Mouse (Mus musculus) heart, embryonic 13.5 days (tissue): ENCODE data around the gene Swap70. TPM values are rescaled to one million over a fixed set of nuclear protein-coding genes. Genes with fewer than 3 reads are reported as not detected.

Source experiments
- ATAC-seq: fragments of 200-750 bp; cut with Nextera tagmentation; 2 replicates; pipeline ENCODE4 v1.8.0; 2017; ENCODE audit warnings: moderate TSS enrichment; ENCODE audit not compliant: insufficient number of reproducible peaks, low FRiP score, low TSS enrichment; ENCODE audit errors: extremely low read depth
- H3K27ac ChIP-seq: fragments of 300-500 bp; sonication (generic); replicated peaks from 2 replicates; pipeline ENCODE4 v1.5.1; 2015; ENCODE audit warnings: moderate library complexity, mild to moderate bottlenecking, inconsistent platforms
- H3K27me3 ChIP-seq: fragments of 300-500 bp; sonication (generic); replicated peaks from 2 replicates; pipeline ENCODE4 v1.6.1; 2015; ENCODE audit warnings: mild to moderate bottlenecking, inconsistent platforms
- H3K36me3 ChIP-seq: fragments of 300-500 bp; sonication (generic); 2 replicates; pipeline ENCODE4 v1.6.1; 2015; ENCODE audit warnings: mild to moderate bottlenecking, inconsistent platforms
- H3K4me1 ChIP-seq: fragments of 300-500 bp; sonication (generic); 2 replicates; pipeline ENCODE4 v1.6.1; 2015; ENCODE audit warnings: inconsistent platforms
- H3K4me2 ChIP-seq: fragments of 300-500 bp; sonication (generic); 2 replicates; pipeline ENCODE4 v1.6.1; 2015; ENCODE audit warnings: inconsistent platforms, mild to moderate bottlenecking, moderate library complexity
- H3K4me3 ChIP-seq: fragments of 300-500 bp; sonication (generic); 2 replicates; pipeline ENCODE4 v1.5.1; 2015; ENCODE audit warnings: moderate library complexity, mild to moderate bottlenecking, inconsistent platforms
- H3K9ac ChIP-seq: fragments of 300-500 bp; sonication (generic); 2 replicates; pipeline ENCODE4 v1.6.1; 2015; ENCODE audit warnings: inconsistent platforms, mild to moderate bottlenecking, moderate library complexity
- H3K9me3 ChIP-seq: fragments of 300-500 bp; sonication (generic); 2 replicates; pipeline ENCODE4 v1.6.1; 2016; ENCODE audit warnings: inconsistent platforms
- WGBS: fragments of 180-500 bp; shearing (Covaris S2); methylation state at CpG from one replicate; pipeline ENCODE4 v1.1.7; 2015; ENCODE audit warnings: mixed read lengths; 5-methylcytosine and 5-hydroxymethylcytosine counted together
- polyA plus RNA-seq: library from polyadenylated mRNA; unstranded; fragments of >200 nt; fragmentation: Nextera tagmentation; extraction: Ambion mirVana; gene quantifications from 2 replicates; pipeline ENCODE4 v1.2.1, GENCODE M21; 2015

Swap70 gene
- polyA plus RNA-seq, 1 experiment from 2014 or later: 18.6 TPM

DNA sequence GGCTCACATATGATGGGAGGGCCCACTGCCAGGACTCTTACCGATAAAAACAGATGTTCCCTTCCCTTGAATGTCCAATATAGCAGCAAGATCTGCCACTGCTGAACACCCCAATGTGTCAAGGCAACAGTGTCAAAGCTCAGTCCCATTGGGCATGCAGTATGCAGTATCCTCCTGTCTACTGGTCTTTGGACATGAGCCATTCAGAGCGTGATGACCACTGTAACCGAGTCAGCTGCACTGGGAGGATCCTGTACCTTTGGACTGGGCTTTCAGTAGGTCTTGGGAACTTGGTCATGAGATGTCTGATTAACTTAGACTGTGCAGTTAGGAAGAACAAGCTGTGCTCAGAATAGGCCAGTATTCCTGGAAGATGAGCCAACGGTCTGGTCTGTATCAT is 84.0 kb downstream of the Swap70 start:
- no peak for ATAC-seq
- Histone ChIP-seq H3K4me1 (no peaks in the 10 kb centered on the region), H3K36me3 (peaks cover 43% of the 10 kb centered on the region), H3K4me2 (no peak overlapping the region), H3K4me3 (no peak overlapping the region), H3K27me3 (no peaks in the 10 kb centered on the region), H3K9ac (no peak overlapping the region), H3K27ac (no peak overlapping the region), H3K9me3 (no peaks in the 10 kb centered on the region)
- 84% methylated on average over 4 of the region's 4 CpGs for WGBS

- Histone ChIP-seq H3K9me3 (no peaks in the 10 kb centered on the region), H3K4me1 (no peaks in the 10 kb centered on the region)
- ATAC-seq: no peak
These were observed 84.8 kb downstream of the Swap70 start for GRCm38 (mm10) chr7:110306281-110306680.

GRCm38 (mm10) chr7:110307741-110308140 is 86.2 kb downstream of the Swap70 start:
- Histone ChIP-seq H3K9ac (no peak overlapping the region), H3K36me3 (peaks cover 65% of the 10 kb centered on the region), H3K4me3 (no peak overlapping the region), H3K9me3 (no peaks in the 10 kb centered on the region), H3K4me1 (no peaks in the 10 kb centered on the region), H3K27ac (no peak overlapping the region), H3K4me2 (no peak overlapping the region), H3K27me3 (no peaks in the 10 kb centered on the region)
- no peak for ATAC-seq
- 86% methylated on average over 11 of the region's 11 CpGs for WGBS

More at GRCm38 (mm10) chr7:110306281-110306680, 84.8 kb downstream of the Swap70 start:
- H3K4me2 ChIP-seq: no peak overlapping the region
- no peak overlapping the region for H3K27ac ChIP-seq
- peaks cover 51% of the 10 kb centered on the region for H3K36me3 ChIP-seq
- no peaks in the 10 kb centered on the region for H3K27me3 ChIP-seq
- 53% methylated on average over 5 of the region's 5 CpGs for WGBS
- no peak overlapping the region for H3K4me3 ChIP-seq
- H3K9ac ChIP-seq: no peak overlapping the region

DNA sequence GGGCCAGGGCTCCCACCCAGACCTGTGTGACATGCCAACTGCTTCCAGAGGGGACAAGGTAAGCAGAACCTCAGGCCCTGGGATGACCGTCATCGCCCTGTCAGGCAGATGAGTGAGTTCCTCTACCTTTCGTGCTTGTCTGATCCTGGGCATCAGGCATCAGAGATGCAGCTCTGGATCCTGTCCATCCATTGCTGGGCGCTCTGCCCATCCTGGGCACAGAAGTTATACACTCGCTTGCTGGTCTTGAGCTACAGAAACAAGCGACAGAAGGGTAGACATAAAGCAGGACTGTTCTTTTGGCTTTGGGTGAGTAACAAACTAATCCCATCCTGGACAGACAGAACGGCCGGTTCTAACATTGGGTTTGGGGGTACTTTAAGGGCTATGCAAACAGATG is 87.7 kb downstream of the Swap70 start:
- Histone ChIP-seq H3K4me1 (no peaks in the 10 kb centered on the region), H3K4me2 (no peak overlapping the region), H3K27ac (no peak overlapping the region), H3K36me3 (peaks cover 80% of the 10 kb centered on the region), H3K27me3 (no peaks in the 10 kb centered on the region), H3K9me3 (no peaks in the 10 kb centered on the region), H3K9ac (no peak overlapping the region), H3K4me3 (no peak overlapping the region)
- 87% methylated on average over 8 of the region's 8 CpGs for WGBS
- ATAC-seq: no peak

- H3K36me3 ChIP-seq: peaks cover 99% of the 10 kb centered on the region
- H3K9me3 ChIP-seq: peaks cover 7% of the 10 kb centered on the region
- H3K27me3 ChIP-seq: no peaks in the 10 kb centered on the region
- no peak for ATAC-seq
- no peaks in the 10 kb centered on the region for H3K4me1 ChIP-seq
- WGBS: 84% methylated on average over 9 of the region's 9 CpGs
- no peak overlapping the region for H3K4me2 ChIP-seq
- no peak overlapping the region for H3K9ac ChIP-seq
- H3K27ac ChIP-seq: no peak overlapping the region
- H3K4me3 ChIP-seq: no peak overlapping the region
These were observed 92.0 kb downstream of the Swap70 start for GRCm38 (mm10) chr7:110313392-110314055.

DNA sequence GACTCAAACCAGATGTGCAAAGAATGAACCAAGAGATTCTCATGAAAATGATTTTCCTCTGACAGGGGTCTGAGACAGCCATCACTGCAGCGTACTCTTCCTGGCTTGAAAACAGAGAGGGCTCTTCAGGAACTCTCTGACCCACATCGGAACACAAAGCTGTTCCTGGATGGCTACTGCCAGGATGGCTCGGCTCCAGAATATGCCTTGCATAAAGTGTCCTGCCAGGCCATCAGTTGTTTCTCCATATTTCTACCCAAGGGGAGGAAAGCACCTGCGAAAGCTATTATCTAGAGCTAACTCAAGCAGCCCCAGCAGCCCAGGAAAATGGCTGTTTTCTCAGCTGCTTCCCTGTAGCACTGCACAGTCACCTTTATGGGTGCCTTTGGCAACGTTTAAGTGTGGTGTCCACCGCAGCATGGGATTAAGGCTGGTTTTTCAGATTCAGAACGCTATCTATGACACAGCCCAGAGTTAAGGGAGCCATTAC is 92.9 kb downstream of the Swap70 start:
- Histone ChIP-seq H3K9ac (no peak overlapping the region), H3K27ac (no peak overlapping the region), H3K4me1 (peaks cover 5% of the 10 kb centered on the region), H3K9me3 (peaks cover 7% of the 10 kb centered on the region), H3K4me3 (no peak overlapping the region), H3K36me3 (peaks cover 95% of the 10 kb centered on the region), H3K27me3 (no peaks in the 10 kb centered on the region), H3K4me2 (no peak overlapping the region)
- WGBS: 90% methylated on average over 7 of the region's 7 CpGs
- no peak for ATAC-seq

GRCm38 (mm10) chr7:110315352-110315751 is 93.8 kb downstream of the Swap70 start:
- no peak overlapping the region for H3K9ac ChIP-seq
- no peaks in the 10 kb centered on the region for H3K27me3 ChIP-seq
- no peak overlapping the region for H3K4me3 ChIP-seq
- peaks cover 13% of the 10 kb centered on the region for H3K4me1 ChIP-seq
- H3K27ac ChIP-seq: no peak overlapping the region
- 90% methylated on average over 1 of the region's 1 CpGs for WGBS
- peaks cover 7% of the 10 kb centered on the region for H3K9me3 ChIP-seq
- H3K36me3 ChIP-seq: peaks cover 91% of the 10 kb centered on the region
- H3K4me2 ChIP-seq: no peak overlapping the region
- no peak for ATAC-seq

GRCm38 (mm10) chr7:110317412-110317811 is 95.9 kb downstream of the Swap70 start:
- 89% methylated on average over 4 of the region's 4 CpGs for WGBS
- Histone ChIP-seq H3K27ac (no peak overlapping the region), H3K4me2 (no peak overlapping the region), H3K4me3 (no peak overlapping the region), H3K27me3 (no peaks in the 10 kb centered on the region), H3K9me3 (peaks cover 7% of the 10 kb centered on the region), H3K36me3 (peaks cover 86% of the 10 kb centered on the region), H3K9ac (no peak overlapping the region), H3K4me1 (peaks cover 15% of the 10 kb centered on the region)
- ATAC-seq: no peak

GRCm38 (mm10) chr7:110318971-110319519 is 97.5 kb downstream of the Swap70 start:
- H3K36me3 ChIP-seq: peaks cover 82% of the 10 kb centered on the region
- ATAC-seq: peak; percentile 73; the same call in 1 of the 2 replicates
- peak overlapping the region; percentile 73 for H3K27ac ChIP-seq
- H3K9me3 ChIP-seq: peaks cover 7% of the 10 kb centered on the region
- peaks cover 15% of the 10 kb centered on the region for H3K4me1 ChIP-seq
- H3K27me3 ChIP-seq: no peaks in the 10 kb centered on the region
- H3K9ac ChIP-seq: no peak overlapping the region
- no peak overlapping the region for H3K4me3 ChIP-seq
- no peak overlapping the region for H3K4me2 ChIP-seq
- WGBS: 22% methylated on average over 6 of the region's 6 CpGs

- Histone ChIP-seq H3K27me3 (no peaks in the 10 kb centered on the region), H3K36me3 (peaks cover 82% of the 10 kb centered on the region), H3K4me2 (no peak overlapping the region), H3K27ac (no peak overlapping the region), H3K9ac (no peak overlapping the region), H3K9me3 (no peaks in the 10 kb centered on the region), H3K4me3 (no peak overlapping the region), H3K4me1 (peaks cover 15% of the 10 kb centered on the region)
- WGBS: 69% methylated on average over 5 of the region's 5 CpGs
- no peak for ATAC-seq
These were observed 99.6 kb downstream of the Swap70 start for GRCm38 (mm10) chr7:110321106-110321505.

- H3K9me3 ChIP-seq: no peaks in the 10 kb centered on the region
- peaks cover 89% of the 10 kb centered on the region for H3K36me3 ChIP-seq
- H3K4me1 ChIP-seq: peaks cover 7% of the 10 kb centered on the region
- H3K4me2 ChIP-seq: no peak overlapping the region
- no peak overlapping the region for H3K9ac ChIP-seq
- WGBS: 77% methylated on average over 1 of the region's 1 CpGs
- no peak for ATAC-seq
- H3K4me3 ChIP-seq: no peak overlapping the region
- no peak overlapping the region for H3K27ac ChIP-seq
- no peaks in the 10 kb centered on the region for H3K27me3 ChIP-seq
These were observed 103.3 kb downstream of the Swap70 start for GRCm38 (mm10) chr7:110324852-110325251.
